Mouse (Mus musculus) lung, adult 2 months (tissue): Measurements from ENCODE around the gene Il10ra.

ENCODE experiments used
- CTCF ChIP-seq: fragments of 200-500 bp; IDR thresholded peaks from 2 replicates; pipeline ENCODE4 v1.5.1; 2011; ENCODE audit warnings: mild to moderate bottlenecking, low read length, control low read depth; ENCODE audit not compliant: insufficient read depth
- POLR2A ChIP-seq: fragments of 200-500 bp; IDR thresholded peaks from 2 replicates; pipeline ENCODE4 v1.6.1; 2011; ENCODE audit warnings: low read depth, mild to moderate bottlenecking, control low read depth, low read length, borderline replicate concordance; ENCODE audit errors: extremely low read depth

DNA sequence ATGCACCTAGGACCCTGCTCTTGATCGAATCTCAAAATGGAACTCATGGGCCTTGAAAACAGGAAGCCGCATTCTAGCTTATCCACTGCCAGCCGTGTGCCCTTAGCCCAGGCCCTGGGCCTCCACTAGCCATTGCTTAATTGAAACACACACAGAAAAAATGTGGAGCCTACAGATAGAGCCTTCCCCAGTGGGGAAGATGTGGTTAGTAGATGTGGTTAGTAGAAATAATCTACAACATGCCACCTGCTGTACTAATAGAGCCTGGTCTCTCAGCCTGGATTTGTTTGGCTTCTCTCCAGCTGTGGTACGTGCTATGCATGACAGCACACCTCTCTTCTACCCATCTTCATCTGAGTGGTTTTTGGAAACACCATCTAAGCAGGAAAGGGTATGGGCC is 5.3 kb upstream of the Il10ra start:
- TF ChIP-seq CTCF: no peak
- TF ChIP-seq POLR2A: no peak
